Mouse (Mus musculus) right cerebral cortex, postnatal 36 days (tissue): ENCODE results near the gene Khdrbs2.
"Not testable (repeated sequence)": the region's sequence is repeated elsewhere in the genome, so short reads cannot be mapped to it uniquely, and the experiment has no call there.

Experiments used
- DNase-seq, 2 experiments: peaks; one replicate each; pipeline ENCODE4 v3.0.0; 2022; ENCODE audit warnings: low spot score in 2 of 2, mixed read lengths in 1 of 2

The Khdrbs2 gene

GRCm38 (mm10) chr1:32463103-32463516, 290.6 kb downstream of the Khdrbs2 start:
- DNase-seq: peak; percentile 51

GRCm38 (mm10) chr1:32471022-32471421, 298.5 kb downstream of the Khdrbs2 start:
- DNase-seq: no peak

- no peak for DNase-seq
Measured at GRCm38 (mm10) chr1:32471502-32472214, 299.1 kb downstream of the Khdrbs2 start.

GRCm38 (mm10) chr1:32487944-32488343, 315.4 kb downstream of the Khdrbs2 start:
- DNase-seq: no peak

GRCm38 (mm10) chr1:32503381-32503780, 330.9 kb downstream of the Khdrbs2 start:
- DNase-seq: peak; percentile 6 to 51

- DNase-seq: not testable (repeated sequence)
Measured at GRCm38 (mm10) chr1:32547194-32547593, 374.7 kb downstream of the Khdrbs2 start, which contains the start of gene Gm5415. Gene Gm5415, minus strand, starts transcription at chr1:32547294.

GRCm38 (mm10) chr1:32553459-32553858, 380.9 kb downstream of the Khdrbs2 start:
- no peak for DNase-seq

GRCm38 (mm10) chr1:32553925-32554324, 381.4 kb downstream of the Khdrbs2 start:
- peak in 1 of 2 experiments; percentile 6 for DNase-seq

GRCm38 (mm10) chr1:32568901-32569300, 396.4 kb downstream of the Khdrbs2 start:
- DNase-seq: no peak

GRCm38 (mm10) chr1:32626060-32626459, 453.5 kb downstream of the Khdrbs2 start:
- no peak for DNase-seq

GRCm38 (mm10) chr1:32632415-32633354, 460.2 kb downstream of the Khdrbs2 start:
- no peak for DNase-seq

- DNase-seq: peak in 1 of 2 experiments; percentile 23
Measured at GRCm38 (mm10) chr1:32633404-32633803, 460.9 kb downstream of the Khdrbs2 start.

- DNase-seq: no peak
Measured at GRCm38 (mm10) chr1:32639118-32639517, 466.6 kb downstream of the Khdrbs2 start.

GRCm38 (mm10) chr1:32649647-32650209, 477.2 kb downstream of the Khdrbs2 start:
- DNase-seq: no peak

GRCm38 (mm10) chr1:32693806-32694205, 521.3 kb downstream of the Khdrbs2 start:
- no peak for DNase-seq

- no peak for DNase-seq
Measured at GRCm38 (mm10) chr1:32700132-32700531, 527.6 kb downstream of the Khdrbs2 start.

- no peak for DNase-seq
Measured at GRCm38 (mm10) chr1:32701267-32701666, 528.8 kb downstream of the Khdrbs2 start.
